Mouse (Mus musculus) liver, adult (tissue): ENCODE measurements around the gene Trio.

Experiments used
- GATA4 ChIP-seq: IDR thresholded peaks from 2 replicates; pipeline ENCODE4 v1.6.1; 2014; ENCODE audit warnings: mild to moderate bottlenecking, low read length; ENCODE audit not compliant: insufficient replicate concordance

Trio gene

DNA sequence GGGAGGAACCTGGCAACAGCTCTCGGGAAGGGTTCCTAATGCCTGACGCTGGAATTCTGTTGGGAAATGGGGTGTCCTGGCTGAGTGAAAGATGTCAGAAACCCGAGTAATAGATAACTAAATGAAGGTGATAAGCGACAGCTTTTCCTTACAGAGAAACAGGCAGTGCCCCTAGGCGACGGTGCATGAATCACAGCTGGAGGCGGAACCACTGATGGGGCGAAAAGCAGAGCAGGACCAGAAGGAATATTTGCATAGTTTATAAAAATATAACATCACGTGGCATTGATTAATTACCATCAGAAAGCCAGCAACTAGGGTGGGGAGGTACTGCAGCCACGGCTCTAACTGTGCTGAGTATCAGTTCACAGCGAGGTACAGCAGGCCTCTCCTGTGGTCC lies 233.2 kb downstream of the Trio start:
- TF ChIP-seq GATA4: no peak

DNA sequence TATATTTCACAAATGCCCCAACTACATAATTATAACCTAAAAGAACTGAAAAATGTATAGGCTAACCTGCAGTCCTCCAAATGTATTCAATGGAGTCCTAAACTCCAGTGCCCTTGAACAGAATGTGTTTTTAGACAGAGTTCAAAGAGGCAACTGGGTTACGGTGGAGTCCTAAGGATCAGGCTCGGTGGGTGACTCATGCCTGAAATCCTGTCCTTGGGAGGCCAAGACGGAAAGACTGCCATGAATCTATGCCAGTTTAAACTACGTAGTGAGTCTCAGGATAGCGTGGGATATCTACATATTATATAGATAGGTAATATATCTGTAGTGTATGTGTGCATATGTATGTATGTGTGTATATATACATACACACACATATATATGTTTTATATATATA lies 234.5 kb downstream of the Trio start:
- TF ChIP-seq GATA4: no peak

DNA sequence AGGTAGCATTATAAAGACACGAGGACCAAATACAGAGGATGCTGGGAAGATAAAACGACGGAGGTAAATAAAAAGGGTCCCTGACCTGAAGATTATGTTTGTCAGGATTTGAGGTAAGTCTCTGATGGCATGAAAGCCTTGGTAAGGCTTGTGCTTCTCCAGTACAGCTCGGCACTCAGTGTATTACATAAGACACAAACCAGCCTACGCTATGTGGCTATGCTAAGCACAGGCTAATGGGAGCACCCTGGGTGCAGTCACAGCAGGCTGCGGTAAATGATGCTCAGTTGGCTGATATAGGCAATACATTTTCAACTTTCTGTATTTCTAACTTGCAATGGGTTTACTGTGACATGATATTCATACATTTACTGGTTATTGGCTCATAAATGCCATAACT lies 234.9 kb downstream of the Trio start:
- TF ChIP-seq GATA4: no peak

DNA sequence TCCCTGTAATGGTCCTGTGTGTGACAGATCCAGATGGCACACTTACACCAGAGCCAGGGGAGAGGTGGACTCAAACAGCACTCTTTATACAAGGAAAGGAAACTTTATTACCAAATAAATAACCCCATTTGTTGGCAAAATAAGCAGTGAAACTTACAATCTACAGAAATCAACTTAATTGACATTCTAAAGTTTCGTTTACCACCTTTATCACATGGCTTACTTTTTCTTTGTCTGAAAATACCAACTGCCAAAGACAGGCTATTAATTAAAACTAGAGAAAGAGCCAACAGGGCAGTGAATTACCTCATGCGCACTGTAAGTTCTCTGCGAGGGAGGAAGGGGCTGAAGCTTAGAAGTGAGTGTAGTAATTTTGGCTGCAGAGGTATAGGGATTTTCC lies 236.3 kb downstream of the Trio start:
- TF ChIP-seq GATA4: no peak

DNA sequence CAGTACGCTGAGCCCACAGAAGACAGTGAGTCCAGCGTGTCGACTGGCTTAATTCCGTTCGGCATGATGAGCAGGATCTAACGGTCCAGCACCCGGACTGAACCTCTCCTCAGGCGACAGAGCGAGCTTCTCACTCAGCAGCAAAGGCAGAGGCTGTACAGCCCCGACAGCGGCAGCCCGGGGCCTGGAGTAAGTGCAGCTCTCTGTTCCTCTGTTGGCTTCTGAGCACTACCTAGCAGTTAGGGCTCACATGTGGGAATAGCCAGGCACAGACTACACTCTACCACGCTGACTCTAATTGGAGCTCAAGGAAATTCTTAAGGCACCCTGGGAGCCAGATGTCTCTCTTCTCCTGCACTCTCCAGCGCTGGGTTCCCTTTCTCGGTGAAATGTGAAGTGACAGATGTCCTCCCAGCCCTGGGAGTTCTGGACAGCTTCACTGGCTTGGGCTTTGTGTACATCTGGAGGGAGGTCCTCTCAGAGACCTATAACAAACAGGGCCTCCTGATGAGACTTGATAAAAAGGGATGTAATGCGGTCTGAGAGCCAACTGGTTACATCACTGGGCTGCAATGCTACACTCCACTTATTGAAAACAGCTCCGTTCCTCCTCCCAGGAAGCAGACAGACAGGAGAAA lies 237.4 kb downstream of the Trio start:
- no peak for TF ChIP-seq GATA4

DNA sequence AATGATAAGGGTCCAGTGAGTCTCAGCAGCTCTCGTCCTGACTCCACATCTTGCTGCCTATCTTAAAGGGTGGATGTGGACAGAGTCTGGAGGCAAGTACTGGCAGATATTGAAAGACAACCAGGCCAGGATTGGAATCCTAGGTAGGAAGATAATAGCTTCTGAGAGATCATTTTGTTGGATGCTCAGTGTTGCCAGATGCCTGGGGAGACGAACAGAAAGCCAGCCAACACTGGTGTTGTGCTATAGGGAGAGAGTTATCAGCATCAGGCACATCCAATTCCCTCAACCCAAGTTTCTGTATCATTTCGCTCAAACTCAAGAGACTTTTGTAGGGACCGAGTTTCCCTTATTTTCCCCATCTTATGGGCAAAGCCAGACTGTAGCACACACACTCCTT lies 238.5 kb downstream of the Trio start:
- TF ChIP-seq GATA4: no peak

DNA sequence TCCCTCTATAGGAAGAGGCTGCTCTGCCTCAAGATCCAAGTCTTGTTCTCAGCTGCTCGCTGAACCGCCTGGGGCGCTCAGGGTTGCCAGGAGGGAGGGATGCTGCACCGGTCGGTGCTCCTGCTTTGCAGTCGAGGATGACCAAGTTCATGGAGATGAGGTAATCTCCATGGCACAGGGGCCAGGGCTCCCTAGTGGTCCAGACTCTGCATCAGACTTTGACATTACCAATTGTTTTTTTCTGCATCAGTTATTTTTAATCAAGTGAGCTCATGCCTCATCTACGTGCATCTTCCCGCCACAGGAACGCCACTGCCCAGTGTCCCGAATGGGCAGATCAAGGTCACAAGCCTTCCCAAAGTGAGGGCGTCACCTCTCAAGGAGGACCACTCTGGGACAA lies 239.2 kb downstream of the Trio start:
- TF ChIP-seq GATA4: no peak

DNA sequence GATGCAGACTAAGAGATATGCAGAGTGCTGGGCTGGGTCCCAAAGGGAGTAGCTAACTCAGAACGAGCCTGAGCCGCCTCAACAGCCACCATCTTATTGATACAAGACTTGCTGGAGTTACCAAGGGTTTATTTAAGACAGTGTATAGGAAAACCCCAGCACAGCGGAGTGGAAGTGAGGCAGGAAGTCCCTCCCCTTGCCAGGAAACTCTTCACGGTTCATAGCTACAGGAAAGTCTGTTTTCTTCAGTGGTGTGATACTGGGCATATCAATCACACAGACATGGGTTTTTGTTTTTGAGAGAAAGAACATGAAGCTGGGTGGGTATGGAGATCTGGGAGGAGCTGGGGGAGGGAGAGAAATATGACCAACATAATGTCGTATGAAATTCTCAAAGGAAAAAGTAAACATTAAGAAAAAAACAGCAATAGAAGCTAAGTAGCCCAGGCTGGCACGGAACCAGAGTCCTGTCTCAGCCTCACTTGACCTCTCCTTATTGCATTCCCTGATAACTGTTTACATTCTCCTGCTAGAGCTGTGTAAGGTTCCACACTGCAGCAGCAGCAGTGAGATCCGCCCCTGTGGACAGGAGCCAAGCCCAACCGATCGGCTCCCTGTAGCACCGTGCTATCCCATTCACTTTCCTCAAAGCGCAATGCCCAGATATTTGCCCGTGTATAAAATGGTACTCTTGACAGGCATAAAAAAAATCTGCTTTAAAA lies 240.2 kb downstream of the Trio start:
- no peak; the same call in 1 of the 2 replicates for TF ChIP-seq GATA4

DNA sequence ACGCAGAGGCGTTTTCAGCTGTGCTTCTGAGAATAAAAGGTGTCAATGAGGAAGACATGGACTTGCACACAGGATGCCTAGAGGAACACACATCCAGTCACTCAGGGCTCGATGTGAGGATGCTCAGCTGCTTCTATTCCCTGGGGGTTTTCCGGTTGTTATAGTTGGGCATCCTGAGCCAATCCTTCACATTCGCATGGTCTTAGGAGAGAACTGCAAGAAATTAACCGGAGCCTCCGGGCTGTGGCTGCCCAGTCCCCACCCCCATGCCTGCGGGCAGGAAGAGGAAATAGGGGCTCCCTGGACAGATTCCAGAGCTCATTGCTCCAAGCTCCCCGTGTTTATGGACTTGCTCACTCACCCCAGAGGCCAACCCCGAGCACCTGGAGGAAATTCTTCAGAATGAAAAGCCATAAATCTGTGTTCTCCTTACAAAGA lies 241.5 kb downstream of the Trio start:
- no peak for TF ChIP-seq GATA4

DNA sequence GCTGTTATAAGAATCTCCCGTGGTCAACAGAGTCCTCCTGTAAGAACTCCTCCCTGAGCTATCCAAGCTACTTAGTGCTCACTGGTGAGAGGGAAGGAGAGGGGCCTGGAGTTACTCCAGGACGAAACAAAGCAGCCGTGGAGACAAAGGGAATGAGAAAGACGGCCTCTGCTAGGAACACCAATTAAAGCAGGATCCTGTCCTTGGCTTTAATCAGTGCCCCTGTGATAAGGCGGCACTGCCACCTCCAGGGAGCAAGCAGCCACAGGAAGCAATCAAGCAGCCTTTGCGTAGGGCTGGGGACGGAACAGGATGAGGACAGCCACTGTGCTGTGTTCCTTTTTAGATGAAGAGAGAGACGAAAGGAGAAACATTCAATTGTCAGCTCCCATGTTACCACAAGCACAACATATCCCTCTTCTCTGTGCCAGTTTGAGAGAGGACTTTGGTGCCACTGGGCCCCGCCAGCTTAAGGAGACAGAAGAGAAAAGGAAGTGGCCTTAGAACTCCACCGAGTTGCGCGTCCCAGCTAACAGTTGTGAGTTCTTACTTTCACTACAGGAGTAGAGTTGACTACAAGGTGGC lies 242.0 kb downstream of the Trio start:
- peak; percentile 90; the same call in 1 of the 2 replicates for TF ChIP-seq GATA4

DNA sequence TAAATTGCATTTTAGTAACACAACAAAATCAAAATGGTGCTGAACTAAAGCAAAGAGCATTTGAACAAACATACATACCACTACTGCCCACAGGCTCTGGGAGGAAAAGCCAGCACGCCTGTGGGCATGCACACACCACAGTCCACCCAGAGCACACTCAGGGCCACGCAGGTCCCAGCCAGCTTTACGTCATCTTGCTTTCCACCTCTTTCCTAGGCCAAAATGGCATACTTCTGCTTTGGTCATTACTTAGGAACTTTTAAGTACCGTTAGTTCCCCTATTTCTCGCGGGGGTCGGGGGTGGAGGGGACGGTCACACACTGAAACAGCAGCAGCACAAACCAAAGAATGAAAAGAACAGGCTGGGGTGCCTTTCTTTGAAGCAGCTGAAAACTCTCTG lies 242.6 kb downstream of the Trio start:
- no peak for TF ChIP-seq GATA4

DNA sequence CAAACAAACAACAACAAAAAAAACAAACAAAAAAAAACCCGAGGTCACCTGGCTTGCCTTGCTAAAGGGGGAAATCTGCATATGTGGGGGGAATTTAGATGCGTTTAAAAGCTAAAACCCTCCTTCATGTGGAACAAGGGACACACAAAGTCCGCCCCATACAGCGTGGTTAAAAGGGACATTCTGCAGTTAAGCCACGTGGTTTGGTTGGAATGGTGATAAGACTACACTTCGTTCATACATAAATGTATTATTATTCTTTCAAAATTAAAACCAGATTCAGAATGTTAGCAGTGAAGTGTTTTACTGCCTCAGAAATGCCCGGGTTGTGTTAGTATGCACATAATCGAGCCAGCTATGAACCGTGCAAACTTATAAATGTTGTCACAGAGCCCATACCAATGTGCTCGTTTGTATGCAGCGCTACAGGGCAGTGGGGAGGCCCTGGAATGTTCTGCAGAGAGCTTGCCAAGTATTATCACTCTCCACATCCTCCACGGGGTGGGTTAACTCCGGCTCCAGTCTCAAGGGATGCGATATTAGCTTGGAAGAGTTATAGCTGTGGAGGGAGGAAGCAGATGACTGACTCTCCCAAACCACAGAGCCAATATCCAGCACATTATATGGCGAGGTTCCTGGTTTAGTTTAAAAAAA lies 243.1 kb downstream of the Trio start:
- TF ChIP-seq GATA4: peak; percentile 85; the same call in 1 of the 2 replicates

DNA sequence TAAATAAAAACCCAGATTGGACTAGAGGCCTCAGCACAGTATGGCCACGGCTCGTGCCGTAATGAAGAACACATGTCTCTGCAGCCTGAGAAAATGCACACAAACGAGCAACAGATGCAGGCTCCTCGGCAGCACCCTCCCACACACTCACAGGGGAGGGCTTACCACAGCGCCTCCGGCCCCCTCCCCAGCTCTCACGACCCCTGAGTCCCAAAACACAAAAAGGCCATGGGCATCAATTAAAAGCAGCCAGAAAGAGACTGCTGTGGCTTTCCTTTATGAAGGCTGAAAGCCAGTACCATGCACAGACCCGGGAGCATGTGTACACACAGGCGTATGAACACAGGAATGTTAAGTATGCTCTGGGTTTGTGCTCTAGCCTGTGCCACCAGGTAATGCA lies 245.8 kb downstream of the Trio start:
- no peak for TF ChIP-seq GATA4

DNA sequence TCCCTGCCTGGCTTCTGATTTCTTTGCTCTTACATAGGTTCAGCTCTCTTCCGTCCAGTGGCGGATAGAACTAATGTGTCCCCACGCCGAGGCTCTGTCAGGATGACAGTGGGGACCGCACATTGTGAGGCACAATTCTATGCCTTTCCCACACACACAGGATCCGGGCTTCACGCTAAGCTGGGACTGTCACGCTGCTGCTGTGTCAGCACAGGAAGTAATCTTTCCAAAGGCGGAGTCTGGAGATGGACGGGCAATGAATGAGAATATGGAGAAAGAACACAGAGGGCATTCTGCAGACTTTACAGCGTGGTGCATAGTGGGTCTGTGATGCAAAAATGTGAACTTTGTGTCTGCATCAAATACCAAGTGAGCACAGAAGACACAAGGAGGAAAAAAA lies 246.2 kb downstream of the Trio start:
- no peak for TF ChIP-seq GATA4

DNA sequence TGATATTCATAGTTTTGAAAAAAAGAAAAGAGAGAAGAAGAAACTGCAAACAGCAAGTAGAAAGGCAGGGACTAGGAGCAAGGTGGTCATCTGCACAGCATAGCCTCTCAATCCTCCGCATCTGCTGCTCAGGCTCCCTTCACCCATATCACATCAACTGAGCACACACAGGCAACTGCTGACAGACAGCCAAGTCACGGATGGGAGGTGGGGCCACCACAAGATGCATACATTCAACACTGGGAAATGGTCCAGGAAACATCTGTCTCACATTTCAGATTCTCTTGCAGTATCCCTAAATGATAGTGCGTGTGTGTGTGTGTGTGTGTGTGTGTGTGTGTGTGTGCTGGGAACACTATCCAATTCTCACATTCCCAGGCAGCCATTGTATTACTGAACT lies 247.4 kb downstream of the Trio start:
- TF ChIP-seq GATA4: no peak
